Mouse (Mus musculus) layer of hippocampus, adult 9-10 months (tissue): Measurements from ENCODE around the gene Gucy2c.

ENCODE experiments used
- DNase-seq: peaks from one replicate; pipeline ENCODE4 v3.0.0; 2022; ENCODE audit warnings: low spot score

Gucy2c gene

DNA sequence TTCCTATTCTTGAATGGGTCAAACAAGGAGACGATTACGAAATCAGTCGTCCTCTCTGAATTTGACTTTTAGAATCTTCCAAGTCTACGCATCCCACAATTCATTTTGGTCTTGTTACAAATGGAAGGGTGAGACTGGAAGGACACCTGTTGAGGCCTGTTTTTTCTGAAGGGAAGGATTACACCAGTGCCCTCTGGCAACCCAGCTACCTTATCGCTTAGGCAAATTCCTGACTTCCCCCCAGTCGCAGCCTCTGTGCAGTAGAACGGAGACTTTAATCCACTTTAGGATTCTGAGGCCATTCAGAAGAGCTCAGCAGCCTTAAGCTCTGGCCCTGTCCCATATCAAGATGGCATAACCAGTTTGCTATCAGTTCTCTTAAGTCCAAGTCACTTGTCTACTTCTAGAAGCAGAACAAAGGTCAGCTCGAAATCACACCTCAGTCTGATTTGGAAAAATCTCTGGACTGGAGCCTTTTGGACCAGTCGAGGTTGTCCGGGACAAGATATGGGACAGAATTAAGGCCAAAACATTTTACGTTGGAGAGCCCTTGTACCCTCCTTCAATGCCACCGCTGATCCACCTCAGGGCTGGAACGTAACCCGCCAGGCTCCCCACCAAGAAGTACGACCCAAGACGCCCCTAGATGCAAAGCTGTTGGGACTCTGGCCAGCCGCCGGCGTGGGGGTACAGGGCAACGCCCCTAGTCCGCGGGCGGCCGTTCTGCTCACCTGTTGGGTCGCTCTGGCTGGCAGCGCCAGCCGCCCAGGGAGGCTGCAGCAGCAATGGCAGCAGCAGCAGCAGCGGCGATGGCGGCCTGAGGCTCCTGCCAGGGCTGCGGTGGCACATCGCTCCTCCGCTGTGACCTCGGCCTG, 120.5 kb downstream of the Gucy2c start:
- DNase-seq: no peak

DNA sequence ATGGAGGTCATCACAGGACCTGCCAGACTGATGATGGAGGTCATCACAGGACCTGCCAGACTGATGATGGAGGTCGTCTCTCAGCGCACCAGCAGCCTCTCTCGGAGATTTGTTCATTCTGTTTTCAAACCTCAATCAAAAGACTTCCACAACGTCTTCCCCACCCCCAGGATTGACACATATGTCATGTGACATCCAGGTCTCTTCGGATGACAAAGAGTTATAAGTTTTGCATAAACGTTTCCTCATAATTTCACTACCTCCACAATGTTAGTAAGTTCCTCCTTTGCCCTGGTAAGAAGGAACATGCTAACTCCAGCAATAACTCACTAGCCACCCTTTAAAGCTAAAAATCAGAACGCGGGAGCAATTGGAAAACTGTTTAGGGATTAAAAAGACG, 122.3 kb downstream of the Gucy2c start:
- DNase-seq: no peak

DNA sequence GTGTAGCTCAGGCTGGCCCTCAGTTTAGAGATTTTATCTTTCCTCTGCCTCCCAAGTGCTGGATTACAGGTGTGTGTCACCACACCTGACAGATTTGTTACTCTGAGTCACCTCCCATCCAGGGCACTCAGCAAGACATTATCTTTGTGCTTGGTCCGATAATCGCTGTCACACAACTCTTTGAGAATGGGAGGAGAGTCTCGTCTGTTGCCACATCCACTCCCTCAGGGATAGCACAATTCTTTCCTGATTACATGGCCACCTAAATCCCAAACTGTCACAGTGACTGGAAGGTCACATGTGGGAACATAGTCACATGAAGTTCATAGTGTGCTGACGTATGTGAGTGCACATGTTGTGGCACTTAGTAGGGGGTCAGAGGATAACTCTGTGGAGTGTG, 123.3 kb downstream of the Gucy2c start:
- DNase-seq: no peak

DNA sequence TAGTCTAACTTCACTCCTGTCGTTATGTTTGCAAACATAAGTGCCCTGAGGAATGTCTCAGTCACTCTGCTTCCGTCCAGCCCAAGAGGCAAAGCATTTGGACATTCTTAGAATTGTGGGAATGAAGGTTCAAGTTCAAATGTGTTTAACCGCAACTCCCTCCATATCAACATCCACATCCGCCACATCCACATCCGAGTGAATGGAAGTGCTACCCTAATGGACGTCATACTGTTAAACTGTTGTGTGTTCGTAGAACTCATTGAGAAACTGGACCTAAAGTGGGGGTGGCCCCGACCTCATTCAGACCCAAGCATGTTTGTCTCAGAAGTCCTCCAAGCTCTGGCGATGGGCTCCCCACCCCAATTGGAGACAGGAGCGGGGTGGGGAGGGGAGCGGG, 125.8 kb downstream of the Gucy2c start:
- DNase-seq: no peak

DNA sequence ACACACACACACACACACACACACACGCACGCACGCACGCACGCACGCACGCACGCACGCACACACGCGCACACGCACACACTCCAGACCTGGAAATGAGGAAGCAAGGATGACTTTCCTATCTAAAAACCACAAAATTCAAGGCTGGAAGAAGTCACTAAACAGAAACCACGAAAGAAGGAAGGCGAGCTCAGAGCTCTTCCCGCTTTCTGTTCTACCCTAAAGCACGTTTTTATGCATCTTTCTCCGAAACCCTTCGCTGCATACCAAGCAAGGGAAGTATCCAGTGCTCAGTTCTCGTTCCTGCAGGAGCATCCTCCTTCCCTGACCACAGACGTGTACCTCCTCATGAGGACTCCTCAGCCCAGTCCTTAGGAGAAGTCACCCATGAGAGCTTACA, 127.1 kb downstream of the Gucy2c start:
- DNase-seq: no peak

DNA sequence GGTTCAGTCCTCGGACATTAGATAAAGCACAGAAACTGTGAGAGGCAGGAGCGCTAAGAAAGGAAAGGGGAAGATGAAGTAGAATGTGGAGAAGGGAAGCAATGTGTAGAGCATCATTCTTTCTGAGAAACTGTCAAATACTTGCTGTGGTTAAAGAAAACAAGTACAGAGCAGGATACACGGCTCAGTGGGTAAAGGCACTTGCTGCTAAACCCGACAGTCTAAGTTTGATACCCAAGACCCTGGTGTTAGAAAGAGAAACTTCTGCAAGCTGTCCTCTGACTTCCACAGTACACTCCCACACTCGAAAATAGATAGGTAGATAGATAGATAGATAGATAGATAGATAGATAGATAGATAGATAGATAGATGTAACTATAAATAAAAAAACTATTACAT, 128.2 kb downstream of the Gucy2c start:
- DNase-seq: no peak

DNA sequence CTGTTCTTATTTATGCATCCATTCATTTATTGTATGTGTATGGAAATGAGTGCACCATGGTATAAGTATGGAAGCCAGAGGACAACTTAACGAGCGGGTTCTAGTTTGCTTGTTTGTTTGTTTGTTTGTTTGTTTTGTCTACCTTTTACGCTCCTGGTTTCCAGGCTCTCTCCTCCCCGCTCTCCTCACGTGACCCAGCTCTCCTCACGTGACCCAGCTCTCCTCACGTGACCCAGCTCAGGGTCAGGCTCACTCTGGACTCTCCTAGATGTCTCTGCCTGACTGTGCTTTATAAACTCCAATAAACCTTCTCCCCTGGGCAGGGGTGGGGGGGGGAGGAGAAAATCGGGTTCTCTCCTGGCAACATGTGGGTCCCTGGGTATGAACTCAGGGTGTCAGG, 130.9 kb downstream of the Gucy2c start:
- no peak for DNase-seq

DNA sequence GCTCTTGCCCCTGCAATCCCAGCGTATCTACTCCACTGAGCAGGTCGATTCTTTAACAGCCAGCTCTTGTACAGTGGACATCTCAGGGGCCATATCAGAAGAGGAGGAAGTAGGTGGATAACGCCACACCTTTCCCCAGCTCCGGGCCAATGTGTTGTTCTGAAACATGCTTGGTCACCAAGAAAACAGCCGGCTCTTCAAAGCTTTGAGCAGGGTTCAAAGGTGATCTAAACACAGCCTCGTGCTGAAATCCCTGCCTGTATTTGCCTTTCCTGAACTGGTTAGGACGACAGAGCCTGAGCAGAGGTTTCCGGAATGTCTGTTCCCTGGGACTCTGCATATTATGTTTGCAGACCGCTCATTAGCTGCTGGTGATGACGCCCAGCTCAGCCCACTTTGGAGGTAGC, 134.1 kb downstream of the Gucy2c start:
- DNase-seq: no peak
